Mouse (Mus musculus) layer of hippocampus, adult 2 months (tissue): ENCODE measurements at regions not wholly inside any gene's neighbourhood (a gene's known extent, or its start where the extent isn't known, plus 50 kb on each side); places are given as distances from the start of the nearest gene placed in this dataset.

Source experiments
- DNase-seq, 2 experiments: peaks; one replicate each; pipeline ENCODE4 v3.0.0; 2022; ENCODE audit warnings: low spot score in 2 of 2
- H3K27ac ChIP-seq: fragments of 200-600 bp; 2 replicates; pipeline ENCODE4 v1.8.1; 2022
- H3K4me3 ChIP-seq: fragments of 200-600 bp; 2 replicates; pipeline ENCODE4 v1.8.1; 2022; ENCODE audit warnings: mild to moderate bottlenecking
- CTCF ChIP-seq: fragments of 200-600 bp; conservative IDR thresholded peaks from 2 replicates; pipeline ENCODE4 v1.8.1; 2022; ENCODE audit warnings: antibody characterized with exemption, mild to moderate bottlenecking, moderate library complexity

DNA sequence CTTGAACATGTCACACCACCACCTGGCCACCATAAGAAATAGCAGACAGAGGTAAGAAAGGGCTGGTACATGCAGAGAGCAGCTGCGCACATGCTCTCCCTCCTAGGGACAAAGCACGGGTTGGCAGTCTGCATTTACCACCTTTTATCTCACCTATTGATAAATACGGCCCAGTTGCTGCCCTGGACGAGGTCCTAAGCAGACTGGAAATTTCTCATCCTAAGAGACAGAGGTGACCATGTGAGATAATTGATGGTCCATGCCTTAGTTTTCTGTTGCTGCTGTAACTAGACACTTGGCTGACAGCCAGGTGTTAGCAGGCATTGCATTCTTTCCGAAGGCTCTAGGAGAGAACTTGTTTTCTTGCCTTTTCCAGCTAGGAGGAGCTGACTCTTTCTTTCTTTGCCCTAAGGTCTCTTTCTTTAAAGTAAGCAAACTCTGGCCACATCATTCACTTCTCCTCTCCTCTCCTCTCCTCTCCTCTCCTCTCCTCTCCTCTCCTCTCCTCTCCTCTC is 526.8 kb upstream of the Kdm8 start:
- TF ChIP-seq CTCF, result peak; percentile 11; the same call in 1 of the 2 replicates
- Histone ChIP-seq H3K4me3 (no peak overlapping the region), H3K27ac (no peak overlapping the region)
- DNase-seq, result no peak

GRCm38 (mm10) chr7:124922806-124923205 is 521.7 kb upstream of the Kdm8 start:
- TF ChIP-seq CTCF, result no peak
- no peak for DNase-seq
- H3K27ac ChIP-seq, result no peak overlapping the region
- no peak overlapping the region for H3K4me3 ChIP-seq

GRCm38 (mm10) chr7:124933573-124933972 is 510.9 kb upstream of the Kdm8 start:
- no peak for TF ChIP-seq CTCF
- Histone ChIP-seq H3K27ac (no peak overlapping the region), H3K4me3 (no peak overlapping the region)
- DNase-seq, result no peak

- H3K27ac ChIP-seq, result no peak overlapping the region
- DNase-seq, result no peak
- H3K4me3 ChIP-seq, result no peak overlapping the region
- TF ChIP-seq CTCF, result no peak
Measured at GRCm38 (mm10) chr7:124939357-124939756, 505.1 kb upstream of the Kdm8 start.

DNA sequence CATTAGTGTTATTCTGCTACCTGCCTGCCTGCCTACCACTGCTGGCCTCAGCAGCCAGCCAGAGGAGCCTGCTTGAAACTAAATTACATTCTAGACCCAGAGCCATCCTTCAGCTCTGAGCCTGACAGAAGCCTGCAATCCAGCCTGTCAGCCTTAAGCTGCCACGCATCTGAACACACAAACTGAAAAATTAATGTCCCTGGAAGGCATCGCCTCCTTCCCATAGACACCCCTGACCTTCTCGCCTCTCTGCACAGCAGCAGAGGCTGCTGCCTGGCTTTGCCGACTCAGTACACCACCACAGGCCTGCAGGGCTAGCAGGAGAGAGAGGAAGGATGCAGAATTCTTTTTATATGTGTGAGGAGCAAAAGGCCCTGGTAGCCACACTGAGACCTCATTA is 502.9 kb upstream of the Kdm8 start:
- Histone ChIP-seq H3K27ac (no peak overlapping the region), H3K4me3 (no peak overlapping the region)
- TF ChIP-seq CTCF, result no peak
- no peak for DNase-seq

- Histone ChIP-seq H3K27ac (no peak overlapping the region), H3K4me3 (no peak overlapping the region)
- DNase-seq, result no peak
- TF ChIP-seq CTCF, result no peak
Measured at GRCm38 (mm10) chr7:124946424-124946823, 498.1 kb upstream of the Kdm8 start.

- Histone ChIP-seq H3K27ac (no peak overlapping the region), H3K4me3 (no peak overlapping the region)
- no peak for TF ChIP-seq CTCF
- no peak for DNase-seq
Measured at GRCm38 (mm10) chr7:124957329-124957728, 487.1 kb upstream of the Kdm8 start.

DNA sequence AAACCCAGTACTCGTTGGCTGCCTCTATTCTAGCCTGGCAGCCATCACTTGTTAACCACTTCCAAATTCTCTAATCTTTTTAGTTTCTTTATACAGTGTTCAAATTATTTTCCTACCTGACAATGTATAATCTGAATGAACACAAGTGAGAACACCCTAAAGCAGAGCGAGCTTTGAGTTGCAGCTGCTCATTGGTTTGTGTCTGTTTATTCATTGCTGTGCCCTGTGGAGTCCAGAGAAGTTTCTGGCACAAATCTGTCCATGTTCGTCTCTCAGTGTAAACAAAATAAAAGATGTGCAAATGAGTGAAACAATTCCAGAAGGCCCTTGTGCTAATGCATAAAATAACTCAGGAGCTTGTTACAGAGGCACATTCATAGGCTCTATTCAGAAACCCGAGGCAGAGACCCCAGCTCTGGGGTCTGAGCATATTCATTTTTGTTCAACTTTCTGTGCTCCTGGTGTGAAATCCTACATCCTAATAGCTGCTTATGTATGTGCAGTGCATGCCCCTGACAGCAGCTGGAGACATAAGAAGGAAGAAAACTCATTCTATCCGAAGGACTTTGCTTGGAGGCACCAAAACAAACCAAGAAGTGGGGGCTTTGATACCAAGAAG is 469.5 kb upstream of the Kdm8 start:
- Histone ChIP-seq H3K4me3 (no peak overlapping the region), H3K27ac (no peak overlapping the region)
- no peak for TF ChIP-seq CTCF
- DNase-seq, result no peak

GRCm38 (mm10) chr7:124989456-124989855 is 455.0 kb upstream of the Kdm8 start:
- TF ChIP-seq CTCF, result no peak
- no peak for DNase-seq
- Histone ChIP-seq H3K4me3 (no peak overlapping the region), H3K27ac (no peak overlapping the region)

GRCm38 (mm10) chr7:124990695-124991094 is 453.8 kb upstream of the Kdm8 start:
- DNase-seq, result peak; percentile 15 to 32
- no peak overlapping the region for H3K27ac ChIP-seq
- H3K4me3 ChIP-seq, result peak overlapping the region; percentile 9; the same call in 1 of the 2 replicates
- TF ChIP-seq CTCF, result no peak

- no peak for DNase-seq
- no peak for TF ChIP-seq CTCF
- H3K27ac ChIP-seq, result no peak overlapping the region
- no peak overlapping the region for H3K4me3 ChIP-seq
Measured at GRCm38 (mm10) chr7:124996538-124996937, 447.9 kb upstream of the Kdm8 start.

- no peak for DNase-seq
- Histone ChIP-seq H3K27ac (no peak overlapping the region), H3K4me3 (no peak overlapping the region)
- no peak for TF ChIP-seq CTCF
Measured at GRCm38 (mm10) chr7:125000669-125001068, 443.8 kb upstream of the Kdm8 start.

- no peak overlapping the region for H3K27ac ChIP-seq
- no peak for TF ChIP-seq CTCF
- peak; percentile 21 to 32 for DNase-seq
- no peak overlapping the region for H3K4me3 ChIP-seq
Measured at GRCm38 (mm10) chr7:125005638-125006037, 438.8 kb upstream of the Kdm8 start.

DNA sequence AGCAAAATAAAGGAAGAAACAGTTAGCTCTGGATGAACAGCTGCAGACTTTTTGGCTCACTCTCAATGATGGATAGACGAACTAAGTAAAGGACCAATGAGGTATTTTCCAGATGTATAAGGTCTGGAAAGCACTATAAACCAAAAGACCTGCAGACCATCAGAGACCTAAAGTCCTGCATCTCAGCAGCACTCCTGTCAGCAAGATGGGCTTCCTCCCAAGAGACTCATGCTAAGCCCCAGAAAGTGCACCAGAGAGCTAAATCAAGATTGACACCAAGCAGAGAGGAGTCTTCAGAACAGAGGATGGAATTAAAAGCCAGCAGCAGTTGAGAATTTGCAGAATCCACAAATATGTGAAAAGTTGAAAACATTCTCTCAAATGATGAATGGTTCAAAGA is 425.2 kb upstream of the Kdm8 start:
- no peak for TF ChIP-seq CTCF
- no peak overlapping the region for H3K27ac ChIP-seq
- H3K4me3 ChIP-seq, result no peak overlapping the region
- no peak for DNase-seq
